Mouse (Mus musculus): Measurements from ENCODE around the gene Olfr202. TPM values are rescaled to one million over a fixed set of nuclear protein-coding genes. Genes with fewer than 3 reads are reported as not detected.
"Not testable (repeated sequence)": the region's sequence is repeated elsewhere in the genome, so short reads cannot be mapped to it uniquely, and the experiment has no call there.

The Olfr202 gene
- polyA plus RNA-seq (2015; fragmentation: Nextera tagmentation; extraction: Ambion mirVana): not detected in 2 replicates

- DNase-seq (ENCODE audit: low spot score): no peak
- no peak for TF ChIP-seq EP300 (optimal IDR thresholded peaks at IDR 0.05)
- TF ChIP-seq CTCF (IDR thresholded peaks at IDR 0.05; ENCODE audit: low read depth): no peak
- 77% methylated on average over 1 of the region's 1 CpGs for WGBS
- H3K27me3 ChIP-seq (ENCODE audit: control insufficient read depth, insufficient read depth, low read length): no peaks in the 10 kb centered on the region
- H3K9ac ChIP-seq (ENCODE audit: low read length): no peak within 1 kb of the TSS
- H3K36me3 ChIP-seq (ENCODE audit: control insufficient read depth, insufficient read depth, low read length): no peaks in the 10 kb centered on the region
- H3K4me2 ChIP-seq (replicated peaks; ENCODE audit: low read depth): no peak within 1 kb of the TSS
- no peaks in the 10 kb centered on the region for H3K4me1 ChIP-seq (replicated peaks; ENCODE audit: control insufficient read depth, insufficient read depth)
- no peak for ATAC-seq (ENCODE audit: low FRiP score, low TSS enrichment)
- no peak within 1 kb of the TSS for H3K27ac ChIP-seq (replicated peaks)
- no peaks in the 10 kb centered on the region for H3K9me3 ChIP-seq (ENCODE audit: control insufficient read depth, low read length)
- no peak within 1 kb of the TSS for H3K4me3 ChIP-seq (ENCODE audit: low read depth, low read length)
Measured at GRCm38 (mm10) chr16:59286693-59287092, at the start of gene Olfr202. Olfr202 (minus strand) TSS chr16:59286793.

GRCm38 (mm10) chr16:59331038-59331437 lies 44.4 kb upstream of the Olfr202 start, which contains the start of gene Olfr205:
Olfr205 (minus strand) TSS chr16:59331138.
- Histone ChIP-seq H3K27ac (replicated peaks) (no peak within 1 kb of the TSS), H3K9me3 (ENCODE audit: control insufficient read depth, low read length) (no peaks in the 10 kb centered on the region), H3K4me2 (replicated peaks; ENCODE audit: low read depth) (no peak within 1 kb of the TSS), H3K27me3 (ENCODE audit: control insufficient read depth, insufficient read depth, low read length) (no peaks in the 10 kb centered on the region), H3K4me3 (ENCODE audit: low read depth, low read length) (no peak within 1 kb of the TSS), H3K4me1 (replicated peaks; ENCODE audit: control insufficient read depth, insufficient read depth) (no peaks in the 10 kb centered on the region), H3K9ac (ENCODE audit: low read length) (no peak within 1 kb of the TSS), H3K36me3 (ENCODE audit: control insufficient read depth, insufficient read depth, low read length) (no peaks in the 10 kb centered on the region)
- TF ChIP-seq EP300 (optimal IDR thresholded peaks at IDR 0.05) (no peak), CTCF (IDR thresholded peaks at IDR 0.05; ENCODE audit: low read depth) (no peak)
- ATAC-seq (ENCODE audit: low FRiP score, low TSS enrichment) (no peak), DNase-seq (ENCODE audit: low spot score) (no peak)

GRCm38 (mm10) chr16:59323262-59323661 lies 36.7 kb upstream of the Olfr202 start:
- H3K27me3 ChIP-seq (ENCODE audit: control insufficient read depth, insufficient read depth, low read length); H3K36me3 ChIP-seq (ENCODE audit: control insufficient read depth, insufficient read depth, low read length); ATAC-seq (ENCODE audit: low FRiP score, low TSS enrichment); H3K9ac ChIP-seq (ENCODE audit: low read length); H3K4me1 ChIP-seq (replicated peaks; ENCODE audit: control insufficient read depth, insufficient read depth); DNase-seq (ENCODE audit: low spot score); H3K27ac ChIP-seq (replicated peaks); H3K4me2 ChIP-seq (replicated peaks; ENCODE audit: low read depth); H3K4me3 ChIP-seq (ENCODE audit: low read depth, low read length); H3K9me3 ChIP-seq (ENCODE audit: control insufficient read depth, low read length): not testable (repeated sequence)
- WGBS: 45% methylated on average over 1 of the region's 1 CpGs

- no peaks in the 10 kb centered on the region for H3K27me3 ChIP-seq (ENCODE audit: control insufficient read depth, insufficient read depth, low read length)
- H3K9me3 ChIP-seq (ENCODE audit: control insufficient read depth, low read length): no peaks in the 10 kb centered on the region
- no peak for ATAC-seq (ENCODE audit: low FRiP score, low TSS enrichment)
- TF ChIP-seq CTCF (IDR thresholded peaks at IDR 0.05; ENCODE audit: low read depth) (no peak), EP300 (optimal IDR thresholded peaks at IDR 0.05) (no peak)
- no peak for DNase-seq (ENCODE audit: low spot score)
- no peaks in the 10 kb centered on the region for H3K36me3 ChIP-seq (ENCODE audit: control insufficient read depth, insufficient read depth, low read length)
- H3K9ac ChIP-seq (ENCODE audit: low read length): no peak within 1 kb of the TSS
- no peak within 1 kb of the TSS for H3K27ac ChIP-seq (replicated peaks)
- H3K4me2 ChIP-seq (replicated peaks; ENCODE audit: low read depth): no peak within 1 kb of the TSS
- no peak within 1 kb of the TSS for H3K4me3 ChIP-seq (ENCODE audit: low read depth, low read length)
- H3K4me1 ChIP-seq (replicated peaks; ENCODE audit: control insufficient read depth, insufficient read depth): no peaks in the 10 kb centered on the region
Measured at GRCm38 (mm10) chr16:59318148-59318547, 31.6 kb upstream of the Olfr202 start, which contains the start of gene Olfr204. Olfr204 (minus strand) TSS chr16:59318248.

GRCm38 (mm10) chr16:59298581-59298980 lies 12.0 kb upstream of the Olfr202 start, which contains the start of gene Olfr203:
Olfr203 (plus strand) TSS chr16:59298881.
- Histone ChIP-seq H3K4me1 (replicated peaks; ENCODE audit: control insufficient read depth, insufficient read depth) (no peaks in the 10 kb centered on the region), H3K4me3 (ENCODE audit: low read depth, low read length) (no peak within 1 kb of the TSS), H3K9ac (ENCODE audit: low read length) (no peak within 1 kb of the TSS), H3K4me2 (replicated peaks; ENCODE audit: low read depth) (no peak within 1 kb of the TSS), H3K9me3 (ENCODE audit: control insufficient read depth, low read length) (no peaks in the 10 kb centered on the region), H3K27me3 (ENCODE audit: control insufficient read depth, insufficient read depth, low read length) (no peaks in the 10 kb centered on the region), H3K36me3 (ENCODE audit: control insufficient read depth, insufficient read depth, low read length) (no peaks in the 10 kb centered on the region), H3K27ac (replicated peaks) (no peak within 1 kb of the TSS)
- DNase-seq (ENCODE audit: low spot score) (no peak), ATAC-seq (ENCODE audit: low FRiP score, low TSS enrichment) (no peak)
- WGBS: 75% methylated on average over 2 of the region's 2 CpGs
- no peak for TF ChIP-seq EP300 (optimal IDR thresholded peaks at IDR 0.05)
- TF ChIP-seq CTCF (IDR thresholded peaks at IDR 0.05; ENCODE audit: low read depth): no peak

GRCm38 (mm10) chr16:59287576-59287975 lies 983 bp upstream of the Olfr202 start:
- H3K27me3 ChIP-seq (ENCODE audit: control insufficient read depth, insufficient read depth, low read length); H3K4me3 ChIP-seq (ENCODE audit: low read depth, low read length); H3K9ac ChIP-seq (ENCODE audit: low read length); H3K36me3 ChIP-seq (ENCODE audit: control insufficient read depth, insufficient read depth, low read length); H3K9me3 ChIP-seq (ENCODE audit: control insufficient read depth, low read length); DNase-seq (ENCODE audit: low spot score); H3K4me2 ChIP-seq (replicated peaks; ENCODE audit: low read depth); H3K27ac ChIP-seq (replicated peaks); H3K4me1 ChIP-seq (replicated peaks; ENCODE audit: control insufficient read depth, insufficient read depth); ATAC-seq (ENCODE audit: low FRiP score, low TSS enrichment): not testable (repeated sequence)
- 77% methylated on average over 9 of the region's 9 CpGs for WGBS

Data from stomach, postnatal 0 days (tissue).